Mouse (Mus musculus): ENCODE measurements around the gene Panx1.

- TF ChIP-seq CTCF (IDR thresholded peaks at IDR 0.05 in 2 of 3, conservative IDR thresholded peaks at IDR 0.05 in 1 of 3; ENCODE audit: control insufficient read depth in 1 of 3, insufficient read depth in 1 of 3, low read depth in 2 of 3, low read length in 3 of 3, poor library complexity in 1 of 3, severe bottlenecking in 1 of 3) (no peak), MAFK (IDR thresholded peaks at IDR 0.05; ENCODE audit: borderline replicate concordance, low read depth, low read length) (no peak), POLR2A (IDR thresholded peaks at IDR 0.05; ENCODE audit: control insufficient read depth in 1 of 2, insufficient read depth in 1 of 2, low read depth in 1 of 2, low read length in 2 of 2, poor library complexity in 1 of 2) (peak in 1 of 2 experiments; percentile 19; a peak in 1 of 4 replicates), ETS1 (IDR thresholded peaks at IDR 0.05; ENCODE audit: low read depth, low read length) (no peak), EP300 (IDR thresholded peaks at IDR 0.05; ENCODE audit: low read depth in 1 of 2, low read length in 2 of 2) (0 out of 4 replicates have a peak, but pooled peaks of 1 of the 2 experiments have one; percentile 12), NELFE (IDR thresholded peaks at IDR 0.05; ENCODE audit: low read depth, low read length) (peak; percentile 29; the same call in 1 of the 2 replicates), ELF1 (IDR thresholded peaks at IDR 0.05; ENCODE audit: low read depth, low read length) (no peak)
Observed at GRCm38 (mm10) chr9:15017791-15018755, 27.2 kb downstream of the Panx1 start.
